Mouse (Mus musculus): ENCODE results near the gene Lrrc27. TPM values are rescaled to one million over a fixed set of nuclear protein-coding genes. Genes with fewer than 3 reads are reported as not detected.

Lrrc27 gene
- polyA plus RNA-seq, 1 experiment from 2014 or later: 4.1 TPM

- H3K36me3 ChIP-seq: peaks cover 22% of the 10 kb centered on the region
- no peaks in the 10 kb centered on the region for H3K9me3 ChIP-seq
- H3K4me1 ChIP-seq (replicated peaks): peaks cover 51% of the 10 kb centered on the region
- 0 out of 2 replicates have a peak overlapping the region, but pooled peaks have one; percentile 23 for H3K27ac ChIP-seq
- peaks cover 60% of the 10 kb centered on the region for H3K27me3 ChIP-seq (ENCODE audit: insufficient read depth, poor library complexity, severe bottlenecking)
- no peak for DNase-seq (ENCODE audit: low spot score)
- H3K4me3 ChIP-seq: no peak overlapping the region
- WGBS: 81% methylated on average over 5 of the region's 5 CpGs
Observed at GRCm38 (mm10) chr7:139251881-139252301, 39.1 kb downstream of the Lrrc27 start.

DNA sequence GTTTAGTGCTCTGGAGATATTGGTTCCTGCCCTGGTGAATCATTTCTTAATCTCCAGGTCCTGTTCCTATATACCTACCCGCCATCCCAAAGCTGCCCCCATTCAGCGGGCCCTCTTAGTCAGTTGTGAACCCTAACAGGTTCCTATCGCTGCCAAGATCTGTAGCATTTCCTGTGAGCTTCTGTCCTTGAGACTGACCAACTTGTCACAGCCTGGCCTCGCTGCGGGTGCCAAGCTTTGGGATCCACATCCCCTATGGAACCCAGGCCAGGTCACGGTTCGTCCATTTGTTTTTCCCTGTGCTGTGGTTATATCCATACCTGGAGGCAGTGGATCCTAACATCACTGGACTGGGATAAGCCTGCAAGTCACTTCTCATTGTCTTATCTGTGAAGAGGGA lies 39.8 kb downstream of the Lrrc27 start:
- Histone ChIP-seq H3K36me3 (peaks cover 28% of the 10 kb centered on the region), H3K4me3 (no peak overlapping the region), H3K9me3 (no peaks in the 10 kb centered on the region), H3K27ac (no peak overlapping the region), H3K27me3 (ENCODE audit: insufficient read depth, poor library complexity, severe bottlenecking) (peaks cover 53% of the 10 kb centered on the region), H3K4me1 (replicated peaks) (peaks cover 48% of the 10 kb centered on the region)
- DNase-seq (ENCODE audit: low spot score): no peak
- 91% methylated on average over 7 of the region's 7 CpGs for WGBS

- peaks cover 28% of the 10 kb centered on the region for H3K36me3 ChIP-seq
- H3K27me3 ChIP-seq (ENCODE audit: insufficient read depth, poor library complexity, severe bottlenecking): peaks cover 49% of the 10 kb centered on the region
Observed at GRCm38 (mm10) chr7:139252986-139253385, 40.2 kb downstream of the Lrrc27 start.

DNA sequence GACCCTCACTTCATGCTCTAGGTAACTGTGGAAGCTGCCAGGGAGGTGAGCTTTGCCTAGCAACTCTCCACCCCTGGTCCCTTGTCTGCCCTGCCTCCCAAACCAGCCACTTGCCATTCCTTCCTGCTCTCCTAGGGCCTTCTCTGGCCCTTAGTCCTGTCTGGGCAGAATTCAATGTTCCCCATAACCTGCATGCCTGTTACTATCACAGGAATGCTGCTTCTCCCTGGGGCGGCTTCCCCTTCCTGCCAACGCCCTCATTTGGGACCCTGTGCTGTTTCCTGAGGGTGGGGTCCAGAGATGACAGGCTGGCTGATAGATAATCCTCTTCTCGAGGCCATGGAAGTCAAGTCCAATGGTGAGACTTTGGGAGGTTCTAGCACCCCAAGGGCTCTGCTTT lies 40.7 kb downstream of the Lrrc27 start:
- Histone ChIP-seq H3K9me3 (no peaks in the 10 kb centered on the region), H3K27me3 (ENCODE audit: insufficient read depth, poor library complexity, severe bottlenecking) (peaks cover 45% of the 10 kb centered on the region), H3K27ac (no peak overlapping the region), H3K4me3 (no peak overlapping the region), H3K4me1 (replicated peaks) (peaks cover 48% of the 10 kb centered on the region), H3K36me3 (peaks cover 28% of the 10 kb centered on the region)
- DNase-seq (ENCODE audit: low spot score): no peak
- WGBS: 83% methylated on average over 3 of the region's 3 CpGs

More at GRCm38 (mm10) chr7:139252986-139253385, 40.2 kb downstream of the Lrrc27 start:
- DNase-seq (ENCODE audit: low spot score): no peak
- 70% methylated on average over 9 of the region's 9 CpGs for WGBS
- Histone ChIP-seq H3K4me3 (no peak overlapping the region), H3K27ac (peak overlapping the region; percentile 0; the same call in 1 of the 2 replicates), H3K9me3 (no peaks in the 10 kb centered on the region), H3K4me1 (replicated peaks) (peaks cover 47% of the 10 kb centered on the region)

GRCm38 (mm10) chr7:139254626-139255025 lies 41.8 kb downstream of the Lrrc27 start:
- 82% methylated on average over 5 of the region's 5 CpGs for WGBS
- Histone ChIP-seq H3K4me3 (no peak overlapping the region), H3K27ac (no peak overlapping the region), H3K36me3 (peaks cover 28% of the 10 kb centered on the region), H3K4me1 (replicated peaks) (peaks cover 44% of the 10 kb centered on the region), H3K9me3 (no peaks in the 10 kb centered on the region), H3K27me3 (ENCODE audit: insufficient read depth, poor library complexity, severe bottlenecking) (peaks cover 33% of the 10 kb centered on the region)
- DNase-seq (ENCODE audit: low spot score): no peak

- Histone ChIP-seq H3K4me3 (no peak overlapping the region), H3K36me3 (peaks cover 28% of the 10 kb centered on the region), H3K27ac (peak overlapping the region; percentile 29; the same call in 1 of the 2 replicates), H3K9me3 (no peaks in the 10 kb centered on the region), H3K4me1 (replicated peaks) (peaks cover 29% of the 10 kb centered on the region), H3K27me3 (ENCODE audit: insufficient read depth, poor library complexity, severe bottlenecking) (0 out of 2 replicates have a peak, but pooled peaks cover 6% of the 10 kb centered on the region)
- no peak for DNase-seq (ENCODE audit: low spot score)
- 72% methylated on average over 10 of the region's 10 CpGs for WGBS
Observed at GRCm38 (mm10) chr7:139257752-139258542, 45.2 kb downstream of the Lrrc27 start.

DNA sequence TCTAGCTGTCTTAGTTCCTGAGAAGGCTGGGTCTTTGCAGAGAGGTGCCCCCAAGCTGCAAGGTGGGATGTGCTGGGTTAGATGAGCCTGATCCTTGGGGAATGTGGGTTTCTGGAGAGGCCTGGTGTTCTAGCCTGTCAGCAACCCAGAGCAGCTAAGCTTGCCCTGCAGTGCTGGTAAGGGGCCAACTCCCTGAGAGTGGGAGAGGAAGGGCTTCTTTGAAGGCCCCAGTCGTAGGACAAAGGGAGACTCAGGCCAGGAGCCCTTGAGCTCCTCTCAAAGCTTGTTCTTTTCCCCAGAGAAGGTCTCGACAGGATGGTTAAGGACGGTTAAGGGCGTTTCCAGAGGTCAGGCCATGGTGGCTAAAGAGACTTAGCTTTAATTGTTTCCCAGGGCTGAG lies 51.5 kb downstream of the Lrrc27 start:
- H3K9me3 ChIP-seq: no peaks in the 10 kb centered on the region
- H3K27ac ChIP-seq: no peak overlapping the region
- 48% methylated on average over 4 of the region's 4 CpGs for WGBS
- peaks cover 19% of the 10 kb centered on the region for H3K4me1 ChIP-seq (replicated peaks)
- no peaks in the 10 kb centered on the region for H3K27me3 ChIP-seq (ENCODE audit: insufficient read depth, poor library complexity, severe bottlenecking)
- DNase-seq (ENCODE audit: low spot score): no peak
- H3K36me3 ChIP-seq: no peaks in the 10 kb centered on the region
- H3K4me3 ChIP-seq: no peak overlapping the region

DNA sequence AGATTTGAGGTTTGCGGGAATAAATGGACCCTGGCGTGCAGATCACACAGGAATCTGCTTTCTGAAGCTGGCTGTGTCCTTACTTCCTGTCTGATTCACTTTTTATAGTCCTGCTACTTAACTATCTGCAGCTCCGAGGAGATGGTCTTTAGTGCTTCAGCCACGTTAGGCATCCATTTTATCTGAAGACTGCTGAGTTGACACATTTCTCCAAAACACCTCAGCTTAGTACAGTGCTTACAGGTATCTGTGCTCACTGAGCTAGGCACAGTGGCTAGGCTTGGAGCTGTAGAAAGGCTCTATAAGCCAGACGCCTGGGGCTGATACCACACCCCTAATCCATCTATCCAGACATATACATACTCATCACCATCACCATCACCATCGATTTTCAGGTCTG lies 52.8 kb downstream of the Lrrc27 start:
- Histone ChIP-seq H3K36me3 (no peaks in the 10 kb centered on the region), H3K9me3 (no peaks in the 10 kb centered on the region), H3K27me3 (ENCODE audit: insufficient read depth, poor library complexity, severe bottlenecking) (no peaks in the 10 kb centered on the region), H3K27ac (no peak overlapping the region), H3K4me1 (replicated peaks) (peaks cover 19% of the 10 kb centered on the region), H3K4me3 (no peak overlapping the region)
- DNase-seq (ENCODE audit: low spot score): no peak
- WGBS: 81% methylated on average over 6 of the region's 6 CpGs

- 82% methylated on average over 6 of the region's 6 CpGs for WGBS
- H3K4me1 ChIP-seq (replicated peaks): peaks cover 19% of the 10 kb centered on the region
- no peaks in the 10 kb centered on the region for H3K36me3 ChIP-seq
- no peak for DNase-seq (ENCODE audit: low spot score)
- no peak overlapping the region for H3K4me3 ChIP-seq
- H3K27me3 ChIP-seq (ENCODE audit: insufficient read depth, poor library complexity, severe bottlenecking): no peaks in the 10 kb centered on the region
- no peaks in the 10 kb centered on the region for H3K9me3 ChIP-seq
- peak overlapping the region; percentile 29 for H3K27ac ChIP-seq
Observed at GRCm38 (mm10) chr7:139266431-139266830, 53.6 kb downstream of the Lrrc27 start.

- H3K9me3 ChIP-seq: no peaks in the 10 kb centered on the region
- no peak for DNase-seq (ENCODE audit: low spot score)
- no peak overlapping the region for H3K27ac ChIP-seq
- H3K27me3 ChIP-seq (ENCODE audit: insufficient read depth, poor library complexity, severe bottlenecking): no peaks in the 10 kb centered on the region
- H3K4me1 ChIP-seq (replicated peaks): peaks cover 17% of the 10 kb centered on the region
- 69% methylated on average over 8 of the region's 8 CpGs for WGBS
- no peak overlapping the region for H3K4me3 ChIP-seq
- H3K36me3 ChIP-seq: no peaks in the 10 kb centered on the region
Observed at GRCm38 (mm10) chr7:139266886-139267870, 54.4 kb downstream of the Lrrc27 start.

DNA sequence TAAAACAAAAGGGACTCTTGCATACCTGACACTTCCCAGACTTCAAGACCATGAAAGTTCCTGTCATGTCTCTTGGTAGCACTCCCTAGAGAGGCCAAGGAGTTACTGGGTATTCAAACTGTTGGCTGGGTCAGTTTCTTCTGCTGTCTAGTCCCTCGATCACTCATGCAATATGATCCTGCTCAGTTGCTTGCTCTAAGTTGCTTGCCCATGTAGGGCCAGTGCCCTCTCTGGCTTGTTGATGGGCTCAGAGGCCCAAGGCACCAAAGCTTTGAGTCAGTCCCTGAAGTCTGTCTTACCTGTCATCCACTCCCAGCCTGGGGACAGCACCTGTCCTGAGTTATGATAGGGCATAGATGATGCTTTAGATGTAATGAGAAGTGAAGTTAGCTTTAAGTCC lies 58.0 kb downstream of the Lrrc27 start:
- no peaks in the 10 kb centered on the region for H3K9me3 ChIP-seq
- H3K27ac ChIP-seq: no peak overlapping the region
- 76% methylated on average over 1 of the region's 1 CpGs for WGBS
- no peaks in the 10 kb centered on the region for H3K27me3 ChIP-seq (ENCODE audit: insufficient read depth, poor library complexity, severe bottlenecking)
- H3K4me1 ChIP-seq (replicated peaks): peaks cover 24% of the 10 kb centered on the region; the same call in 1 of the 2 replicates
- no peak for DNase-seq (ENCODE audit: low spot score)
- no peak overlapping the region for H3K4me3 ChIP-seq
- no peaks in the 10 kb centered on the region for H3K36me3 ChIP-seq

GRCm38 (mm10) chr7:139271871-139272270 lies 59.1 kb downstream of the Lrrc27 start:
- no peak for DNase-seq (ENCODE audit: low spot score)
- H3K9me3 ChIP-seq: no peaks in the 10 kb centered on the region
- WGBS: 84% methylated on average over 5 of the region's 5 CpGs
- no peaks in the 10 kb centered on the region for H3K36me3 ChIP-seq
- no peaks in the 10 kb centered on the region for H3K27me3 ChIP-seq (ENCODE audit: insufficient read depth, poor library complexity, severe bottlenecking)
- H3K4me1 ChIP-seq (replicated peaks): peaks cover 17% of the 10 kb centered on the region; the same call in 1 of the 2 replicates
- 0 out of 2 replicates have a peak overlapping the region, but pooled peaks have one; percentile 20 for H3K27ac ChIP-seq
- no peak overlapping the region for H3K4me3 ChIP-seq
